Mouse (Mus musculus) heart, adult 11 months (tissue): Measurements from ENCODE around the gene Oxa1l.
"Not testable (repeated sequence)": the region's sequence is repeated elsewhere in the genome, so short reads cannot be mapped to it uniquely, and the experiment has no call there.

Experiments used
- DNase-seq: peaks from one replicate; pipeline ENCODE4 v3.0.0; 2022

The Oxa1l gene

DNA sequence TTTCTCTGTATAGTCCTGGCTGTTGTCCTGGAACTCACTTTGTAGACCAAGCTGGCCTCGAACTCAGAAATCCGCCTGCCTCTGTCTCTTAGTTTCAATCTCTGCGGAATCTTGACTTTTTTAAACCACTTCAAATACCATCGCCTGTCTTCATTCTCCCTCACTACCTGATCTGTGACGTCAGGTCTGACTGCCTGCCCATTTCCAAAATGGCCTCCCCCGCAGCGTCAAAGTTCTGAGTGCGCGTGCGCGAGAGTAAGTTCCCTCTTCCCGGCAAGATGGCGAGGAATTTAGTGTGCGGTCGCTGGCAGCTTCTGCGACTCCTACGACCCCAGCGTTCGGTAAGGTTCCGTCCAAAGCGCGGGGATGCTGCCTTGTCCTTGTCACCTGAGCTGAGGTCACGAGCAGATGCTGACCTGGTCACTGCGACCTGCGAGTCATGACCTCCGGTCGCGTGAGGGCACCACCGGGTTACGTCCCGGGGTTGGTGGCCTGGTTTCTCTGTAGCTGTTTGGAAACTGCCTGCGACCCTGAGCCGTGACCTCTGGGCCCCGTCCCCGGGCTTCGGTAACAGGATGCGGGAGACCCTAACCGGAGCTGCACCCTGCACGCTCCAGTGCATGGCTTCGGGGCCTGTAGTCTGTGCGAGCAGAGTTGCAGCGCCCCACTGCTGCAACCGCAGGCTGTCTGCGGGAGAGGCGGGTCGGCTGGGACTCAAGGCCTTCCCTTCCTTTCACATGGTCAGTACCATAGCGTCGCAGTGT lies at the start of gene Oxa1l:
TSS of gene Oxa1l (plus strand) at position 258 of the 764 bp plus-strand sequence.
- DNase-seq: peak; percentile 99

GRCm38 (mm10) chr14:54311763-54312162 lies 48.9 kb upstream of the Oxa1l start:
- DNase-seq: peak; percentile 55

GRCm38 (mm10) chr14:54321556-54322376 lies 38.9 kb upstream of the Oxa1l start:
- DNase-seq: no peak

GRCm38 (mm10) chr14:54324486-54324885 lies 36.1 kb upstream of the Oxa1l start:
- peak; percentile 70 for DNase-seq

GRCm38 (mm10) chr14:54328548-54328947 lies 32.1 kb upstream of the Oxa1l start:
- no peak for DNase-seq

GRCm38 (mm10) chr14:54329201-54329600 lies 31.4 kb upstream of the Oxa1l start:
- peak; percentile 80 for DNase-seq

GRCm38 (mm10) chr14:54331178-54331577 lies 29.5 kb upstream of the Oxa1l start:
- no peak for DNase-seq

- DNase-seq: peak; percentile 28
Observed at GRCm38 (mm10) chr14:54332176-54333074, 28.2 kb upstream of the Oxa1l start.

- peak; percentile 85 for DNase-seq
Observed at GRCm38 (mm10) chr14:54333452-54334189, 27.0 kb upstream of the Oxa1l start.

GRCm38 (mm10) chr14:54340836-54341235 lies 19.8 kb upstream of the Oxa1l start:
- DNase-seq: no peak

DNA sequence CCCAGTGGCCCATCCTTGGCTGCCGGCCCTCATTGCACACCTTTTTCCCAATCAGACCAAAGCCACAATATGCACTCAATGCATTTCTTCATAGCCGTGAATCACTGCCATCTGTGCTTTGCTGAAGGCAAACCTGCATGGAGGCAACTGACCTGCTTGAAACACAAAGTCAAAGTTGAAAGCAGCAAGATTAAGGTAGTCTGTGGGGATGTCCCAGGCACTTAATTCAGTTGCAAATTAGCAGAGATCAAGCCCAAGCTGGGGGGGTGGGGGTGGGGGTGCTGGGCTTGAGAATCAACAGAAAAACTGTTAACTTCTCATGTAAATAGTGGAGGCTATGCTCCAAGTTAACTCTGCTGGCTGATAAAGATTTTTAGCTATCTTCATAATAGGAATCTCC lies 18.8 kb upstream of the Oxa1l start:
- not testable (repeated sequence) for DNase-seq

- DNase-seq: peak; percentile 79
Observed at GRCm38 (mm10) chr14:54350773-54351541, 9.7 kb upstream of the Oxa1l start.

- no peak for DNase-seq
Observed at GRCm38 (mm10) chr14:54352314-54352713, 8.3 kb upstream of the Oxa1l start.

GRCm38 (mm10) chr14:54354406-54354805 lies 6.2 kb upstream of the Oxa1l start:
- DNase-seq: no peak

DNA sequence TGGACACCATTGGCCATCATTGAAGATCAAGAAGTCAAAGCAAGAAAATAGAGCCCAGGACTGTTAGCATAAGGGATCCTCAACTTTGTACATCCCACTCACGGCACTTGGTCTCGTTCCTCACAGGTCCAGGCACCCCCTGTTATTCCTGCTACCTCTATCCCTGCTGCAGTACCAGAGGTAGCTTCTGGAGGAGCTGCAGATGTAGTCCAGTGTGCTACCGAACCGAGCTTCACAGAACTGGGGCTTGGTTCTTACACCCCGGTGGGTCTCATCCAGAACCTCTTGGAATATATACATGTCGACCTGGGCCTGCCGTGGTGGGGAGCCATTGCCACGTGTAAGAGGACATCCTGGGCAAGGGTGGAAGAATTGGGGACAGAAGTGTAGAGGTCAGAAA lies 2.5 kb downstream of the Oxa1l start:
- DNase-seq: peak; percentile 60

GRCm38 (mm10) chr14:54365026-54365645 lies 4.5 kb downstream of the Oxa1l start:
- DNase-seq: peak; percentile 66

DNA sequence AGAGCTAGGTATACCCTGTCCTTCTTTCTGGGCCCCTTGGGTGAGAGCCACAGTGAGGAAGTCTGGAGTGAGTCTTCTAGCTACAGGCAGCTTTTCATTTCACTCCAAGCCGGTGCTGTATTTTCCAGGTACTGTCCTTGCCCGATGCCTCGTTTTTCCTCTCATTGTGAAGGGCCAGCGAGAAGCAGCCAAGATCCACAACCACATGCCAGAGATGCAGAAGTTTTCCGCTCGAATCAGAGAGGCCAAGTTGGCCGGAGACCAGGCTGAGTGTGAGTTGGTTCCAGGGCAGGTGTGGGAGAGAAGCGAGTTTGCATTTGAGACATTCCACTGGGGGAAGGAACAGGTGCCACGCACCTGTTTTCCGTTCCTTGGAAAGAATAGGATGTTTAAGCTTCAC lies 5.9 kb downstream of the Oxa1l start:
- DNase-seq: peak; percentile 91

DNA sequence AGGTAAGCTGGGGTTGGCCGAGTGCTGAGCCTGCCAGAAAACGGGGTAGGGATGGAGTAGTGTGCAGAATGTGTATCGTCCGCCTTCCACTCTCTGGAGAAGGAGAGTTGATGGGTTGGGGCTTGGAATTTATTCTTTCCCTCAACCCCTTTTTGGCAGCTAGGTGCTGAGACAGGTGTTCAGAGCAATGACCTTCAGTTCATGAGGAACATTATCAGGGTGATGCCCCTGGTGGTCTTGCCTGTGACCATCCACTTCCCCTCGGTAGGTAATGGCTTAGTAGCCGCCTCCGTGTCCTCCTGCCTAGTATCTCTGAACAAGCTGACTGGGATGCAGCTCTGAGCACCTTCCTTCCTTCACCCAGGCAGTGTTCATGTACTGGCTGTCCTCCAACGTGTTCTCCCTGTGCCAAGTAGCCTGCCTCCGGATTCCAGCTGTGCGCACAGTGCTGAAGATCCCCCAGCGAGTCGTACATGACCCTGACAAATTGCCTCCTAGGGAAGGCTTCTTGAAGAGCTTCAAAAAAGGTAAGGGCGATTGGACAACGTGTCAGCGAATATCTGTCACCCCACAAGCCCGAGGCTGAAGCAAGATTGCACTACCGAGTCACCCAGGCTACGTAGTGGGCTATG lies 6.9 kb downstream of the Oxa1l start:
- peak; percentile 81 for DNase-seq

DNA sequence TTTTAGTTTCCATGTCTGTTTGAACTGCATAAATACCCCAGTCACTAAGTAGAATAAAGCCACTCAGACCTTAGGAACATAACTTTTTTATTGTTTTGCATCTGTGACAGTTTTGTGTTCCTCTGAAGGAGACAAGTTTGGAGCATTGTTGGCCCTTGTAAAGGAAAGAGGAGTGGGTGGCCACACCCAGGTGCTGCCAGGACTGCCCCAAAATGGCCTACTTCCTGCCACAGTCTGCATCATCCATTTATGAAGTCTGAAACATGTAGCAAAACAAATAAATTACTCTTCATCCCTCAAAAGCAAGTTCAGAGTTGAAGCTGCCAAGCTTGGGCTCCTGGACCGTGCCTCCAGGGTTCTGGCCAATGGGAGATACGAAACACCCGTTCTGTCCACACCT lies 8.7 kb downstream of the Oxa1l start:
- DNase-seq: no peak

DNA sequence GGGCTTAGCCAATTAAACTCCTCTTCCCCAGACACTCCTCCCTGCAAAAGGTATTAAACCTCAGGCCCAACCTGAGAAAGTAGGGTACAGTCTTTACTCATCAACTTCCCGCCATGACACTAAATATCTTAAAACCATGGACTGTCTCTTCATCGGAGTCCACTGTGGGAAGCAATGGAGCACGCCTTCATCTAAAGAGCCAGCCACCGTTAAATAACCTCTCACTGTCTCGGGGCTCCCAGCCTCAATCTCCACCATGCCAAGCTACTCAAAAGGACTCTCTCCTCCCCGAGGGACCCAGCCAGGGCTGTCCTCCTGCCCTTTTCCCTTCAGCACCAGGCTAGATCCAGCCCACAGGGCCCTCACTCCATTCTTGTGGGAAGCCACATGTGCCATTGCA lies 10.0 kb downstream of the Oxa1l start:
- DNase-seq: no peak
